Mouse (Mus musculus) kidney, postnatal 4 days (tissue): Measurements from ENCODE around the gene Vmn2r76.
"Not testable (repeated sequence)": the region's sequence is repeated elsewhere in the genome, so short reads cannot be mapped to it uniquely, and the experiment has no call there.

Source experiments
- DNase-seq, 2 experiments: peaks; one replicate each; pipeline ENCODE4 v3.0.0; 2021; ENCODE audit warnings: mixed read lengths in 2 of 2

Gene Vmn2r76

GRCm38 (mm10) chr7:86246208-86246607 lies at the start of gene Vmn2r76:
Gene Vmn2r76, minus strand, starts transcription at chr7:86246308.
- no peak for DNase-seq

GRCm38 (mm10) chr7:86277072-86277471 lies 31.0 kb upstream of the Vmn2r76 start, which contains the start of gene Olfr310:
Gene Olfr310, minus strand, starts transcription at chr7:86277172.
- DNase-seq: no peak

- peak in 1 of 2 experiments; percentile 6 for DNase-seq
Observed at GRCm38 (mm10) chr7:86211345-86211744, 34.8 kb downstream of the Vmn2r76 start.

GRCm38 (mm10) chr7:86171678-86172077 lies 74.4 kb downstream of the Vmn2r76 start, which contains the start of gene Vmn2r75:
Gene Vmn2r75, minus strand, starts transcription at chr7:86171778.
- not testable (repeated sequence) for DNase-seq
